Mouse (Mus musculus) T-helper 17 cell (primary cell): ENCODE measurements around the gene Gmps.

Experiments used
- in situ Hi-C, 2 experiments: fragments of 300-600 bp; cut with MboI, MseI; formaldehyde crosslinking; loops; 1 replicate in 1 of 2; 2 replicates in 1 of 2; pipeline ENCODE4 v1.15.1; 2025; ENCODE audit warnings: high pct_unique_total_duplicates in 2 of 2

Gmps gene

GRCm38 (mm10) chr3:64039818-64040784 lies 64.2 kb downstream of the Gmps start:
- in situ Hi-C loops = loop anchor here (5.0 to 25.0 kb wide), 2 partner anchors 47 to 747 kb away; no protein-coding TSS in a partner anchor
